Mouse (Mus musculus) heart, embryonic 12.5 days (tissue): ENCODE data around the gene Kcnk6. TPM values are rescaled to one million over a fixed set of nuclear protein-coding genes. Genes with fewer than 3 reads are reported as not detected.

ENCODE experiments used
- ATAC-seq: fragments of 200-750 bp; cut with Nextera tagmentation; 2 replicates; pipeline ENCODE4 v1.8.0; 2017; ENCODE audit warnings: moderate TSS enrichment, moderate library complexity; ENCODE audit not compliant: insufficient number of reproducible peaks, low FRiP score
- H3K27ac ChIP-seq: fragments of 300-500 bp; sonication (generic); 2 replicates; pipeline ENCODE4 v1.5.1; 2016; ENCODE audit warnings: mild to moderate bottlenecking, moderate library complexity; ENCODE audit not compliant: poor library complexity, severe bottlenecking
- H3K27me3 ChIP-seq: fragments of 300-500 bp; sonication (generic); replicated peaks from 2 replicates; pipeline ENCODE4 v1.6.1; 2016; ENCODE audit warnings: mild to moderate bottlenecking, moderate library complexity
- H3K36me3 ChIP-seq: fragments of 300-500 bp; sonication (generic); 2 replicates; pipeline ENCODE4 v1.6.1; 2016; ENCODE audit warnings: mild to moderate bottlenecking, moderate library complexity
- H3K4me1 ChIP-seq: fragments of 300-500 bp; sonication (generic); replicated peaks from 2 replicates; pipeline ENCODE4 v1.6.1; 2016; ENCODE audit warnings: mild to moderate bottlenecking
- H3K4me2 ChIP-seq: fragments of 300-500 bp; sonication (generic); 2 replicates; pipeline ENCODE4 v1.6.1; 2016; ENCODE audit warnings: mild to moderate bottlenecking, moderate library complexity
- H3K4me3 ChIP-seq: fragments of 300-500 bp; sonication (generic); 2 replicates; pipeline ENCODE4 v1.5.1; 2016; ENCODE audit warnings: mild to moderate bottlenecking
- H3K9ac ChIP-seq: fragments of 300-500 bp; sonication (generic); 2 replicates; pipeline ENCODE4 v1.6.1; 2016; ENCODE audit warnings: mild to moderate bottlenecking, moderate library complexity
- H3K9me3 ChIP-seq: fragments of 300-500 bp; sonication (generic); replicated peaks from 2 replicates; pipeline ENCODE4 v1.6.1; 2016; ENCODE audit warnings: mild to moderate bottlenecking, moderate library complexity
- WGBS: fragments of 180-500 bp; shearing (Covaris S2); methylation state at CpG from one replicate; pipeline ENCODE4 v1.1.7; 2016; 5-methylcytosine and 5-hydroxymethylcytosine counted together
- polyA plus RNA-seq: library from polyadenylated mRNA; unstranded; fragments of >200 nt; fragmentation: Nextera tagmentation; extraction: Ambion mirVana; gene quantifications from 2 replicates; pipeline ENCODE4 v1.2.1, GENCODE M21; 2016

The Kcnk6 gene
- 3.4 and 4.3 TPM in 2 replicates for polyA plus RNA-seq

- peak within 1 kb of the TSS; percentile 81 for H3K9ac ChIP-seq
- peak within 1 kb of the TSS; percentile 78 for H3K27ac ChIP-seq
- H3K4me2 ChIP-seq, result peak within 1 kb of the TSS; percentile 86
- peaks cover 22% of the 10 kb centered on the region for H3K4me1 ChIP-seq
- ATAC-seq, result peak; percentile 48
- peaks cover 23% of the 10 kb centered on the region for H3K27me3 ChIP-seq
- H3K36me3 ChIP-seq, result no peaks in the 10 kb centered on the region
- no peaks in the 10 kb centered on the region for H3K9me3 ChIP-seq
- peak within 1 kb of the TSS; percentile 64 for H3K4me3 ChIP-seq
- WGBS, result 2% methylated on average over 60 of the region's 62 CpGs
These were observed at the start of gene Kcnk6 for GRCm38 (mm10) chr7:29232247-29233013. Gene Kcnk6, minus strand, starts transcription at chr7:29232515.

DNA sequence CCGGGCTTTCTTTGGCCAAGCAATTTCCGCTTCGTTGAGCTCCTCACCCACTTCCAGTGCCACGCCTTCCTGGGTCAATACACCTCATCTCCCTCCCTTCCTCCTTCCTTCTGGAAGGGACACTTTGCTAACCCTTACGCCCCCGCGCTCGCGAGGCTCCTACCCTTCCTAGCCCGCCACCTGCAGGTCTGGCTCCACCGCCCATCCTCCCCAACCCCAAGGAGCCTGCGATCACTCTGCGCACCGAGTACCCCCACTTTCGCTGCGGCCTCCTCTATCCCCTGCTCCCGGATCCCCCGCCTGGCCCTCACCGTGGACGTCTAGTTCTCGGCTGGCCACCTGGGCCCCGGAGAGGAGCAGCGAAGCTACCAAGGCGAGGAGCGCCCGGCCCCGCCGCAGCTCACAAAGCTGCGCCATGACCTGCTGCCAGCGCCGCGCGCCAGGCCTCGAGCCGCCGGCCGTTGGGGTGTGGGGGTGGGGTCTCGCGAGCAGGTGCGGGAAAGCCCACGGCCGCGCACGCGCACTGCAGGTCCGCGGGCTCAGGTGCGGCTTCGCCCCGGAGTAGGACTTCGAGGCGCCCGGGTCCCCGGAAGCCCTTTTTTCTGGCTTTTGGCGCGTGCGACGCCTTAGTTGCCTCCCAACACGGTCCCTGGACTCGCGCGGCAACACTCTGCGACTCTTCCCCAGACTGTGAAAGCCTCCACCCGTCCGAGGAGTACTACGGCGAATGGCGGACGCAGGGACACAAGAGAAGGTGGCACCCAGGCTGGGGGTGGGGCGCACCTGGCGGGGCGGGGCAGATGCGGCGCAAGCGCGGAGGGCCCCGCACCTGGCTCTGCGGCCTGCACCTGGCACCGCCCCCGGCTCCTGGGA lies 49.1 kb upstream of the Kcnk6 start, which contains the start of gene Spint2:
Spint2 (minus strand) TSS at position 712 of the 873 bp plus-strand sequence.
- Histone ChIP-seq H3K9ac (peak within 1 kb of the TSS; percentile 74), H3K27me3 (peaks cover 35% of the 10 kb centered on the region)
- under 1% methylated on average over 80 of the region's 80 CpGs for WGBS

GRCm38 (mm10) chr7:29280801-29281200 lies 48.5 kb upstream of the Kcnk6 start:
- H3K4me3 ChIP-seq, result peak overlapping the region; percentile 62
- peak overlapping the region; percentile 91 for H3K4me2 ChIP-seq
- H3K9ac ChIP-seq, result peak overlapping the region; percentile 74
- peaks cover 30% of the 10 kb centered on the region for H3K4me1 ChIP-seq
- H3K27me3 ChIP-seq, result peaks cover 30% of the 10 kb centered on the region
- H3K9me3 ChIP-seq, result no peaks in the 10 kb centered on the region
- 15% methylated on average over 13 of the region's 13 CpGs for WGBS
- no peaks in the 10 kb centered on the region for H3K36me3 ChIP-seq
- ATAC-seq, result no peak
- H3K27ac ChIP-seq, result peak overlapping the region; percentile 44; the same call in 1 of the 2 replicates

More for the DNA sequence above, 49.1 kb upstream of the Kcnk6 start, which contains the start of gene Spint2:
- peak within 1 kb of the TSS; percentile 62 for H3K4me3 ChIP-seq
- peak; percentile 61 for ATAC-seq
- peak within 1 kb of the TSS; percentile 91 for H3K4me2 ChIP-seq
- no peaks in the 10 kb centered on the region for H3K36me3 ChIP-seq
- H3K9me3 ChIP-seq, result no peaks in the 10 kb centered on the region
- peaks cover 30% of the 10 kb centered on the region for H3K4me1 ChIP-seq
- 0 out of 2 replicates have a peak within 1 kb of the TSS, but pooled peaks have one; percentile 19 for H3K27ac ChIP-seq

DNA sequence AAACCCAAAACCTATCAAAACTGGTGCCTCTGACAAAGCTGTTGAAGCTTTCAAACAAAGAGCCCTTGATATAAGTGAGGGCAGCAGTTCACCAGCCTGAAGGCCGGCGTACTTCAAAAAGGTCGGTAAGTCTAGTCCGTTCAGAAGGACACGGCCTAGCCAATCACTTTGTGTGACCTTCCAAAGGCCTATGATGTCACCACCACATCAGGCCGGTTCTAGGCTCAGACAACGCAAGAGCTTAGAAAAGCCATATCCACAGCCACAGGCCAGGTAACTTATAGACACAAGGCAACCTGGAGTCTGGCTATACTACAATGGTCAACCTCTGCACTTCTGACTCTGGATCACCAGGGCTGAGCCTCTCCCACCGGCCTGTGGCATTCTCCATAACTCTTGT lies 47.6 kb upstream of the Kcnk6 start:
- Histone ChIP-seq H3K27me3 (peaks cover 21% of the 10 kb centered on the region), H3K9ac (no peak overlapping the region), H3K9me3 (no peaks in the 10 kb centered on the region), H3K4me3 (no peak overlapping the region), H3K4me1 (peaks cover 30% of the 10 kb centered on the region), H3K36me3 (no peaks in the 10 kb centered on the region), H3K4me2 (peak overlapping the region; percentile 91), H3K27ac (peak overlapping the region; percentile 44)
- peak; percentile 58 for ATAC-seq
- WGBS, result 23% methylated on average over 8 of the region's 8 CpGs

GRCm38 (mm10) chr7:29279261-29279660 lies 46.9 kb upstream of the Kcnk6 start:
- Histone ChIP-seq H3K36me3 (no peaks in the 10 kb centered on the region), H3K9ac (no peak overlapping the region), H3K9me3 (no peaks in the 10 kb centered on the region), H3K4me3 (no peak overlapping the region), H3K4me2 (no peak overlapping the region), H3K27me3 (peaks cover 16% of the 10 kb centered on the region), H3K4me1 (peaks cover 37% of the 10 kb centered on the region), H3K27ac (peak overlapping the region; percentile 30)
- 0 out of 2 replicates have a peak, but pooled peaks have one; percentile 1 for ATAC-seq

DNA sequence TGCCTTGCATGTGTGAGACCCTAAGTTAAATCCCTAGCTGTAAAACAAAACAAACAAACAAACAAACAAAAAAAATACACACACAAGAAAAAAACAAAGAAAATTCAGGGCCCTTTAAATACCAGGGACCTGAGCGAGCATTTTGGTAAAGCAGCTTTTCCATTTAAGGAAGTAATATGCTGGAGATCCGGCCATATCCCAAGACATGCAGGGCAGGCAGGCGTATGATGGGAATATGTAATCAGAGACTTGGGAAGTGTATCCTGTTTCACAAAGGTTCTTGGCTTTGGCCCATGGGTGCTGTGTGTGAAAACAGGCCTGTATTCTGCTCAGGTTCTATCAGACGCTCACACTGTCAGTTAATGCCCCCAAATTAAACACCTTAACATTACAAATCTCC lies 45.2 kb upstream of the Kcnk6 start:
- 81% methylated on average over 4 of the region's 4 CpGs for WGBS
- H3K36me3 ChIP-seq, result no peaks in the 10 kb centered on the region
- peaks cover 46% of the 10 kb centered on the region for H3K4me1 ChIP-seq
- H3K4me2 ChIP-seq, result no peak overlapping the region
- peaks cover 8% of the 10 kb centered on the region for H3K27me3 ChIP-seq
- no peak overlapping the region for H3K9ac ChIP-seq
- no peak for ATAC-seq
- no peaks in the 10 kb centered on the region for H3K9me3 ChIP-seq
- no peak overlapping the region for H3K27ac ChIP-seq
- no peak overlapping the region for H3K4me3 ChIP-seq

DNA sequence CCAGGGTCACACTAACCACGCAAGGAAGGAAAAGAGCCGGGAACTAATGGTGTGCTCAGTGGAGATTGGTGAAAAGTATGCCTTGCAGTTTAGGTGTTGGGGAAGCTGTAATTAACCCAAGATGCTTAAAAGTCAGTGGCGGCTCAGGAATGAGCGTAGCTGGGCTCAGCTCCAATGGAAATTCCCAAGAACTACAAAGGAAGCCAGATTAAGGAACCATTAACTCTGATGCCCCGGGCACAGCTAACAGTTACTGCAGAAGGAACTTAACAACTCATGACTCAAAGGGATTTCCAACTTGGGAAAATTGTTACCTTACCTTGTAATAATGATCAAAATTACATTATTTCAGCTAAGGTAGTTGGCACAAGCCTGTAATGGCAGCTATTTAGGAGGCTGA lies 44.4 kb upstream of the Kcnk6 start:
- no peak for ATAC-seq
- 60% methylated on average over 5 of the region's 5 CpGs for WGBS
- no peaks in the 10 kb centered on the region for H3K27me3 ChIP-seq
- H3K9ac ChIP-seq, result no peak overlapping the region
- H3K27ac ChIP-seq, result no peak overlapping the region
- no peak overlapping the region for H3K4me2 ChIP-seq
- no peaks in the 10 kb centered on the region for H3K36me3 ChIP-seq
- H3K9me3 ChIP-seq, result no peaks in the 10 kb centered on the region
- peaks cover 49% of the 10 kb centered on the region for H3K4me1 ChIP-seq
- no peak overlapping the region for H3K4me3 ChIP-seq

DNA sequence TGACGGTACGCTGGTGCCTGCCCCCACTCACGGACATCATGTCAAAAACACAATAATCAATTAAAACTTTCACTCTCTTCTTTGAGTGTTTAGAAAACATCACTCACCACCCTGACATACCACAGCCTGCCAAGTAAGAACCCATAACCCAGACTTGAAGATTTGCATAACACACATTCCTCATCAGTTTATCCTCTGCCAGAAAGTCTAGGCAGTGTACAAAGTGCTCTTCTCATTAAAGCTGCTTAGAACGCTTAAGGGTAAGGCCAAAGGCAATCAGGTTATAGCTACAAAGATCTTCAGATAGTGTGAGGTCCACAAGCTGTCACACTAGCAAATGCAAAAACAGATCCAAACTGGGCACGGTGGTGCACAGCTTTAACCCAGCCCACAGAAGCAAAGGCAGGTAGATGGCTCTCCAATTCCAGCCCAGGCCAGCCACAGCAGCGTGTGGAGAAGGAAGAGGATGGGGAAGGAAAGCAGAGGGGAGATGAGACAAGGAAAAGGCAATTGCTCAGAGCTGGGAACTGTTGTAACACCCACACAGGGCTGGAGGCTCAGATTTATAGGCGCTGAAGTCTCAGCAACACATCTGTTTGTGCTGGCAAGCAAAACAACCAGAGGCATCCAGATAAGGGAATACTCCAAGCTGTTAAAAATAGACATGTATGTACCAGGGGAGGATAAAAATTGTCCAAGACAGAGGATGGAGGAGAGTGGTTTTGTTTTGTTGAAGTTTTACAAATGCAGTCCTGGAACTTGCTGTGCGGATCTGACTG lies 39.6 kb upstream of the Kcnk6 start:
- ATAC-seq, result 0 out of 2 replicates have a peak, but pooled peaks have one; percentile 6
- Histone ChIP-seq H3K4me3 (no peak overlapping the region), H3K36me3 (no peaks in the 10 kb centered on the region), H3K4me1 (peaks cover 33% of the 10 kb centered on the region), H3K27ac (peak overlapping the region; percentile 80), H3K27me3 (no peaks in the 10 kb centered on the region), H3K9ac (no peak overlapping the region), H3K4me2 (peak overlapping the region; percentile 31), H3K9me3 (no peaks in the 10 kb centered on the region)
- 44% methylated on average over 8 of the region's 8 CpGs for WGBS

- H3K9ac ChIP-seq, result no peak overlapping the region
- ATAC-seq, result no peak
- 81% methylated on average over 4 of the region's 4 CpGs for WGBS
- no peak overlapping the region for H3K27ac ChIP-seq
- H3K4me3 ChIP-seq, result no peak overlapping the region
- H3K36me3 ChIP-seq, result no peaks in the 10 kb centered on the region
- H3K4me1 ChIP-seq, result peaks cover 42% of the 10 kb centered on the region
- no peak overlapping the region for H3K4me2 ChIP-seq
- no peaks in the 10 kb centered on the region for H3K27me3 ChIP-seq
- no peaks in the 10 kb centered on the region for H3K9me3 ChIP-seq
These were observed 38.1 kb upstream of the Kcnk6 start for GRCm38 (mm10) chr7:29270445-29270844.

DNA sequence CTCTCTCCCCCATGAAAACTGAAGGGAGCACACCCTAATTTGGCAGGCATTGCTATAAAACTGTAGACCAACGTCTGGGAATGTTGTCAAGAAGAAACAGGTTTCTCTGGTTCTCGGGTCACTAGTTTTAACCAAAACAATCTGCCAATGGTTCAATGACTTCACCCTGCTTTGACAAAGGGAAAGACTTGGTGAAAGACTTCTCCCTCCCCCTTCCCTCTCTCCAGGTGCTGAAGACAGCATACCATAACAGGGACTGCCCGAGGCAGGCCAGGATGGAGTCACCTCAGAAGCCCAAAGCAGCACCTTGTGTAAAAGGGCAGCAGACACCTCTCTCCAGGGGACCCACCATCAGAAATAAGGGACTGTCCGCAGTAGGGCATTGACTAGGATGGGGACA lies 34.6 kb upstream of the Kcnk6 start:
- Histone ChIP-seq H3K9me3 (no peaks in the 10 kb centered on the region), H3K9ac (no peak overlapping the region), H3K4me1 (peaks cover 30% of the 10 kb centered on the region), H3K27me3 (no peaks in the 10 kb centered on the region), H3K27ac (no peak overlapping the region), H3K4me3 (no peak overlapping the region), H3K4me2 (no peak overlapping the region), H3K36me3 (no peaks in the 10 kb centered on the region)
- WGBS, result 73% methylated on average over 4 of the region's 4 CpGs
- ATAC-seq, result no peak
